Mouse (Mus musculus) embryonic facial prominence, embryonic 12.5 days (tissue): ENCODE results near the gene Foxp1. TPM values are rescaled to one million over a fixed set of nuclear protein-coding genes. Genes with fewer than 3 reads are reported as not detected.
A peak's percentile ranks its signal among the peaks of the same experiment; 100 is the strongest.

Source experiments
- ATAC-seq: fragments of 200-750 bp; cut with Nextera tagmentation; 2 replicates; pipeline ENCODE4 v1.8.0; 2017; ENCODE audit not compliant: insufficient number of reproducible peaks, insufficient read depth, low FRiP score, low TSS enrichment
- H3K27ac ChIP-seq: fragments of 300-500 bp; sonication (generic); 2 replicates; pipeline ENCODE4 v1.5.1; 2016; ENCODE audit warnings: mild to moderate bottlenecking
- H3K27me3 ChIP-seq: fragments of 300-500 bp; sonication (generic); 2 replicates; pipeline ENCODE4 v1.6.1; 2016; ENCODE audit warnings: mild to moderate bottlenecking, moderate library complexity
- H3K36me3 ChIP-seq: fragments of 300-500 bp; sonication (generic); 2 replicates; pipeline ENCODE4 v1.6.1; 2016; ENCODE audit warnings: mild to moderate bottlenecking
- H3K4me1 ChIP-seq: fragments of 300-500 bp; sonication (generic); 2 replicates; pipeline ENCODE4 v1.6.1; 2016
- H3K4me2 ChIP-seq: fragments of 300-500 bp; sonication (generic); replicated peaks from 2 replicates; pipeline ENCODE4 v1.6.1; 2016; ENCODE audit warnings: mild to moderate bottlenecking, moderate library complexity
- H3K4me3 ChIP-seq: fragments of 300-500 bp; sonication (generic); 2 replicates; pipeline ENCODE4 v1.5.1; 2016; ENCODE audit warnings: mild to moderate bottlenecking
- H3K9ac ChIP-seq: fragments of 300-500 bp; sonication (generic); 2 replicates; pipeline ENCODE4 v1.6.1; 2016; ENCODE audit warnings: mild to moderate bottlenecking, moderate library complexity
- H3K9me3 ChIP-seq: fragments of 300-500 bp; sonication (generic); 2 replicates; pipeline ENCODE4 v1.6.1; 2016; ENCODE audit warnings: mild to moderate bottlenecking, moderate library complexity
- WGBS: fragments of 180-500 bp; shearing (Covaris S2); methylation state at CpG from one replicate; pipeline ENCODE4 v1.1.7; 2016; 5-methylcytosine and 5-hydroxymethylcytosine counted together
- polyA plus RNA-seq: library from polyadenylated mRNA; unstranded; fragments of >200 nt; fragmentation: Nextera tagmentation; extraction: Ambion mirVana; gene quantifications from 2 replicates; pipeline ENCODE4 v1.2.1, GENCODE M21; 2016

Foxp1 gene
- polyA plus RNA-seq, 1 experiment from 2014 or later = 132 TPM

- no peaks in the 10 kb centered on the region for H3K27me3 ChIP-seq
- no peak overlapping the region for H3K4me2 ChIP-seq
- H3K9ac ChIP-seq = no peak overlapping the region
- no peak overlapping the region for H3K4me3 ChIP-seq
- no peaks in the 10 kb centered on the region for H3K4me1 ChIP-seq
- H3K9me3 ChIP-seq = no peaks in the 10 kb centered on the region
- 70% methylated on average over 4 of the region's 4 CpGs for WGBS
- H3K36me3 ChIP-seq = no peaks in the 10 kb centered on the region
- no peak for ATAC-seq
- H3K27ac ChIP-seq = no peak overlapping the region
Measured at GRCm38 (mm10) chr6:99383846-99384472, 138.6 kb downstream of the Foxp1 start.

DNA sequence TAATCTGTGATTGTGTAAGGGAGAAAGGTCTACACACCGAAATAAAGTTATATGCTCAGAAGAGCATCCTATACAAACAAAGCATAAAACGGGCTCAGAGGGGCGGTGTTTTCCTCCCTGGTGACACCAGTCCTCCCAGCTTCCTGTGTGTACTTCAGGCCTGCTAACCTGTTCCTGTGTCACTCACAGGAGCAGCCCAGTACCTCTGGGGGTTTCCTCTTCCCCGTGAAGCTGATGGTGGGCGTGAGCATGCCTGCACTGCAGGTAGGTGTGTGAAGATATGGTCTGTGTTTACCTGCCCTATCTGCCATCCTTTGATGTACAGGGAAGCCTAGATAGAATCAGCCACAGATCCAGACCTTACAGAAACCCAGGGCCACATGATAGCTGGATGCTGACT, 142.4 kb downstream of the Foxp1 start:
- H3K27ac ChIP-seq = no peak overlapping the region
- no peak for ATAC-seq
- H3K4me2 ChIP-seq = no peak overlapping the region
- no peak overlapping the region for H3K9ac ChIP-seq
- H3K4me1 ChIP-seq = peaks cover 18% of the 10 kb centered on the region
- H3K9me3 ChIP-seq = no peaks in the 10 kb centered on the region
- H3K4me3 ChIP-seq = no peak overlapping the region
- WGBS = 94% methylated on average over 5 of the region's 5 CpGs
- no peaks in the 10 kb centered on the region for H3K27me3 ChIP-seq
- H3K36me3 ChIP-seq = no peaks in the 10 kb centered on the region

DNA sequence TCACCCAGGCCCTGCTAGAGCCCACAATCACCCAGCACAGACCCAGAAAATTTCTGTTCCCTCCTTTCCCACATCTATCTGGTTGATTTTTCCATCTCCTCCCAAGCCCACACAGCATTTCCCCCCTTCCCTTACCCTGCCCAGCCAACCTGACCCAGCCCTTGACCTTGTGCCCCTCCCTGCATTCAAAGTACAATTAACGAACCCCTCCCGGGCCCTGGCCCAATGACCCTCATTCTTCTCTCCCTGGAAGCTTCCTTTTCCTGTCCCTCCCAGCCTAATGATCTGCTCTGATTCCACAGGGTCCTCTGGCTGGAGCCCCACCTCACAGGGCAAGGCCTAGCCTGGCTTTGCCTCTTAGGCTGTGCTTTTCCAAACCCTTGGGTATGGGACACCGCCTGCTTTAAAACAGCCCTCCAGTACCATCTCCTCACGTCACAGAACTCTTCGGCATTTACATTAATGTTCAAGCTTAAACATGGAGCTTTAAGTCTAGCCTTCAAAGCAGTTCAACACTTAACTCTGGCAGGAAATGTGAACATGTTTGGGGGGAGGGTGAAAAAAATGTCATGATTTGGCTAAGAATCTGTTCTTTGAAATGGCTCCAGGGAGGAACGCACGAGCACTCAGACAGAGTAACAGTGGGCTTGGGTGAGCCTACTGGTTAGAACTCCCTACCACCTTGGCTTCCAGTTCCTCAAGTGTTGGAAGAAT, 143.4 kb downstream of the Foxp1 start:
- peaks cover 25% of the 10 kb centered on the region for H3K4me1 ChIP-seq
- no peak overlapping the region for H3K4me3 ChIP-seq
- no peak for ATAC-seq
- no peak overlapping the region for H3K27ac ChIP-seq
- H3K36me3 ChIP-seq = no peaks in the 10 kb centered on the region
- 64% methylated on average over 7 of the region's 7 CpGs for WGBS
- H3K27me3 ChIP-seq = no peaks in the 10 kb centered on the region
- H3K4me2 ChIP-seq = no peak overlapping the region
- no peak overlapping the region for H3K9ac ChIP-seq
- H3K9me3 ChIP-seq = no peaks in the 10 kb centered on the region

- H3K9me3 ChIP-seq = no peaks in the 10 kb centered on the region
- H3K4me3 ChIP-seq = no peak overlapping the region
- no peaks in the 10 kb centered on the region for H3K27me3 ChIP-seq
- no peak overlapping the region for H3K9ac ChIP-seq
- no peak for ATAC-seq
- peak overlapping the region; percentile 17; the same call in 1 of the 2 replicates for H3K27ac ChIP-seq
- 57% methylated on average over 4 of the region's 4 CpGs for WGBS
- peaks cover 25% of the 10 kb centered on the region for H3K4me1 ChIP-seq
- no peaks in the 10 kb centered on the region; the same call in 1 of the 2 replicates for H3K36me3 ChIP-seq
- H3K4me2 ChIP-seq = no peak overlapping the region
Measured at GRCm38 (mm10) chr6:99377716-99378115, 144.8 kb downstream of the Foxp1 start.

DNA sequence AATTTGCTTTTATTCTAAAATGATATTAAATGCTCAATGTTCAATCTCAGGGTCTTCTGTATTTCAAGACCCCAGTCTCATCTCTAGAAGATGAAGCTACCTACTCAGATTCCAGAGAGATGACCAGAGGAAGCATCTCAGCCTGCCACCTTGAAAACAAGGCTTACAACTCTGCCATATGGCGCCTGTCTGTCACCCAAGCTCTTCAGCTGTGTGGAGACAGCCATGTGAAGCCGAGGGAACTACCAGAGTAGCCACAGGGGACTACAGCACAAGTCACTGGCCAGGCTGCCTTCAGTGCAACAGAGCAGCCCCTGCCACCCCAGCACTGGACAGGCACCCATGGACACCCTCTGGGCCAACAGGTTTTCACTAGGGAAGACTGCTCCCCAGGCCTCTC, 145.4 kb downstream of the Foxp1 start:
- 53% methylated on average over 2 of the region's 2 CpGs for WGBS
- no peak overlapping the region for H3K4me2 ChIP-seq
- H3K9me3 ChIP-seq = no peaks in the 10 kb centered on the region
- H3K27me3 ChIP-seq = no peaks in the 10 kb centered on the region
- H3K4me1 ChIP-seq = peaks cover 25% of the 10 kb centered on the region
- H3K27ac ChIP-seq = 0 out of 2 replicates have a peak overlapping the region, but pooled peaks have one; percentile 17
- no peaks in the 10 kb centered on the region; the same call in 1 of the 2 replicates for H3K36me3 ChIP-seq
- H3K4me3 ChIP-seq = no peak overlapping the region
- no peak for ATAC-seq
- no peak overlapping the region for H3K9ac ChIP-seq

DNA sequence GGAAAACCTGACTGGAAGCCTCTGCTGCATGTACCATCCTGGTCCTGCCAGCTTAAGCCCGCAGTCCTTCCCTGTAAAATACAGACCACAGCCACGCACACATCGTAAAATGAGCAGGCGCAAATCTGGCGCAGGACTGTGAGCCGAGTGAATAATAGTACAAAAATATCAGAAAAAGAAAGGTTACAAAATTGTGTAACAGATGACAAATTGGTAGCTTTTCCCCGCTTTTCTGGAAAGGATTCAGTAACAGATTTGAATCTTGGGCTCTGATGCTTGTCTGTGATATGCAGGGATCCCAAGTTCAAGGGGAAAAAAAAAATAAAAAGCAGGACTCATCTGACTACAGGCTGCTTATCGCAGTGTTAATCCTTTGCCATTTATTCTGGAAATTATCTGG, 145.8 kb downstream of the Foxp1 start:
- Histone ChIP-seq H3K9ac (no peak overlapping the region), H3K4me3 (no peak overlapping the region), H3K9me3 (no peaks in the 10 kb centered on the region), H3K36me3 (no peaks in the 10 kb centered on the region; the same call in 1 of the 2 replicates), H3K4me2 (no peak overlapping the region), H3K27ac (no peak overlapping the region), H3K4me1 (peaks cover 25% of the 10 kb centered on the region), H3K27me3 (no peaks in the 10 kb centered on the region)
- WGBS = 81% methylated on average over 8 of the region's 8 CpGs
- ATAC-seq = no peak

DNA sequence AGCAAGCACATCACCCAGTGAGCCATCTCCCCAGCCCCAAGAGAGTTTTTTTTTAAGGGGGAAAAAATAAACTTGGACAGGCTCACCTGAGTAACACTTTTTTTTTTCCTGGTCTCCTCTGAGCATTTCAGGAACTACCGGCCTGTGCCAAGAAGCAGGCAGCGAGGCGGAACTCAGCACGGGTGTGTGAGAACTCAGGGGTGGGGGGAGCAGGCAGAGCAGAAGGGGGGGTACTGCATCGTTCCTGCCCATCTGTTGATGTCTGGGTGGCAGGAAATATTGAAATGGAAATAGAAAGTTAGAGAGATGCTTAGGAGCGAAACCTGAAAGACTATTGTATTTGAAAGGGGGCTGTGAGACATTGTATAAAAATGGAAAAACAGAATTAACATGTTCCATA, 146.7 kb downstream of the Foxp1 start:
- H3K27me3 ChIP-seq = no peaks in the 10 kb centered on the region
- H3K9me3 ChIP-seq = no peaks in the 10 kb centered on the region
- ATAC-seq = no peak
- H3K4me1 ChIP-seq = peaks cover 25% of the 10 kb centered on the region
- H3K4me2 ChIP-seq = no peak overlapping the region
- 65% methylated on average over 6 of the region's 6 CpGs for WGBS
- H3K9ac ChIP-seq = no peak overlapping the region
- no peak overlapping the region for H3K4me3 ChIP-seq
- H3K27ac ChIP-seq = no peak overlapping the region
- no peaks in the 10 kb centered on the region; the same call in 1 of the 2 replicates for H3K36me3 ChIP-seq

GRCm38 (mm10) chr6:99375376-99375775, 147.1 kb downstream of the Foxp1 start:
- no peaks in the 10 kb centered on the region for H3K9me3 ChIP-seq
- no peaks in the 10 kb centered on the region; the same call in 1 of the 2 replicates for H3K36me3 ChIP-seq
- no peak overlapping the region for H3K9ac ChIP-seq
- H3K27me3 ChIP-seq = no peaks in the 10 kb centered on the region
- H3K27ac ChIP-seq = no peak overlapping the region
- H3K4me2 ChIP-seq = no peak overlapping the region
- 70% methylated on average over 4 of the region's 4 CpGs for WGBS
- peaks cover 25% of the 10 kb centered on the region for H3K4me1 ChIP-seq
- ATAC-seq = no peak
- no peak overlapping the region for H3K4me3 ChIP-seq

- WGBS = 68% methylated on average over 19 of the region's 19 CpGs
- no peak overlapping the region for H3K4me3 ChIP-seq
- no peaks in the 10 kb centered on the region for H3K27me3 ChIP-seq
- H3K4me1 ChIP-seq = peaks cover 25% of the 10 kb centered on the region
- ATAC-seq = 0 out of 2 replicates have a peak, but pooled peaks have one; percentile 56
- H3K4me2 ChIP-seq = no peak overlapping the region
- no peak overlapping the region for H3K9ac ChIP-seq
- no peaks in the 10 kb centered on the region; the same call in 1 of the 2 replicates for H3K36me3 ChIP-seq
- no peaks in the 10 kb centered on the region for H3K9me3 ChIP-seq
- H3K27ac ChIP-seq = no peak overlapping the region
Measured at GRCm38 (mm10) chr6:99374448-99375271, 147.9 kb downstream of the Foxp1 start.

DNA sequence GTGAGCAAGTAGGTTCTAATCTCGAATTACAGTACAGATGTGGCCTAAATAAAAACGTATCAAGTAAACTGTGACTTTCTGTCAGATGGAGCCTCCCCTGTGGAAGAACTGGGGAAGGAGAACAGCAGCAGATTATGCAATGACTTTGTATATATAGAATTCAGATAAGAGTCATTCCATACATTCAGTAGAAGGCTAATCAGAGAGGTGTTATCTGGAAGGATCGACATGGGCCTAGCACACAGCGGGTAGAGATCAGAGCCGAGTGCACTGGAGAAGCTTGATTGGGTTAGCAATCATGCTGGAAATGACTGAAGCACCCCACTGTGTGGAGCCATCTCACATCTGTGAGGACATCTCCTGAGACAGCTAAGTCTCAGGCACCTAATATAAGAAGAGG, 150.1 kb downstream of the Foxp1 start:
- H3K9me3 ChIP-seq = no peaks in the 10 kb centered on the region
- ATAC-seq = no peak
- 81% methylated on average over 5 of the region's 5 CpGs for WGBS
- no peaks in the 10 kb centered on the region; the same call in 1 of the 2 replicates for H3K36me3 ChIP-seq
- no peak overlapping the region for H3K9ac ChIP-seq
- H3K4me3 ChIP-seq = no peak overlapping the region
- peaks cover 22% of the 10 kb centered on the region for H3K4me1 ChIP-seq
- H3K27ac ChIP-seq = no peak overlapping the region
- H3K4me2 ChIP-seq = no peak overlapping the region
- no peaks in the 10 kb centered on the region for H3K27me3 ChIP-seq

DNA sequence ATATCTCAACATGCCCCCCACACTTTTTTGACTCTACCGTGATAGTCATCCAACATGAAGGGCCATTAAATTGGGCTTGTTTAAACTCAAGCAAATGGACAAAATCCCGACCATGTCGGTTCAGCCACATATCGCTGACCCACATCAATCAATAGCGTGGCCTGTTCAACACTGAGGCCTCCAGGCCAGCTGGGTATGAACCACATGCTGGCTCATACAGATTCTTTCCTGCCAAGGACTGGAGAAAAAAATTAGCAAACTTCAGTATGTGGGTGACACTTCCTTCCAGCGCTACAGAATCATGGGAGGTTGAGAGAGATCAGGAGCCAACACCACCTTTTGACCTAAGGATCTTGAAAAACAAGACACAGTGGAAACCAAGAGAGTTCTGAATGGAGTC, 150.5 kb downstream of the Foxp1 start:
- peaks cover 19% of the 10 kb centered on the region for H3K4me1 ChIP-seq
- H3K4me2 ChIP-seq = no peak overlapping the region
- ATAC-seq = no peak
- H3K27me3 ChIP-seq = no peaks in the 10 kb centered on the region
- H3K27ac ChIP-seq = no peak overlapping the region
- H3K9ac ChIP-seq = no peak overlapping the region
- 83% methylated on average over 6 of the region's 6 CpGs for WGBS
- H3K4me3 ChIP-seq = no peak overlapping the region
- no peaks in the 10 kb centered on the region for H3K9me3 ChIP-seq
- H3K36me3 ChIP-seq = no peaks in the 10 kb centered on the region; the same call in 1 of the 2 replicates
